Mouse (Mus musculus) myocyte (in vitro differentiated cells): ENCODE data around the gene Trp73. TPM values are rescaled to one million over a fixed set of nuclear protein-coding genes. Genes with fewer than 3 reads are reported as not detected.

ENCODE experiments used
- H3K27me3 ChIP-seq: one replicate; pipeline ENCODE4 v1.6.1; 2011; ENCODE audit not compliant: control insufficient read depth, insufficient read depth, insufficient read length
- H3K36me3 ChIP-seq: one replicate; pipeline ENCODE4 v1.6.1; 2011; ENCODE audit not compliant: control insufficient read depth, insufficient read depth
- H3K4me2 ChIP-seq: one replicate; pipeline ENCODE4 v1.6.1; 2011; ENCODE audit warnings: low read depth, control low read depth
- H3K4me3 ChIP-seq: one replicate; pipeline ENCODE4 v1.5.1; 2011; ENCODE audit warnings: mild to moderate bottlenecking, control low read depth, moderate library complexity
- H3K79me2 ChIP-seq: one replicate; pipeline ENCODE4 v1.6.1; 2011; ENCODE audit not compliant: control insufficient read depth, insufficient read depth
- H3ac ChIP-seq: one replicate; pipeline ENCODE4 v1.6.1; 2011; ENCODE audit not compliant: control insufficient read depth, insufficient read length
- CEBPB ChIP-seq: IDR thresholded peaks from 2 replicates; pipeline ENCODE4 v1.6.1; 2011; ENCODE audit warnings: mild to moderate bottlenecking, moderate library complexity; ENCODE audit not compliant: poor library complexity, insufficient read depth, severe bottlenecking
- E2F4 ChIP-seq: IDR thresholded peaks from one replicate; pipeline ENCODE4 v1.6.1; 2011; ENCODE audit warnings: mild to moderate bottlenecking, control low read depth, moderate library complexity; ENCODE audit not compliant: insufficient read depth
- MAX ChIP-seq: IDR thresholded peaks from one replicate; pipeline ENCODE4 v1.6.1; 2011; ENCODE audit warnings: low read depth, mild to moderate bottlenecking, control low read depth
- MYOD1 ChIP-seq, 3 experiments: IDR thresholded peaks; one replicate each; pipeline ENCODE4 v1.6.1; 2011; ENCODE audit warnings: control low read depth in 2 of 3, low read depth in 2 of 3, mild to moderate bottlenecking in 2 of 3, moderate library complexity in 1 of 3; ENCODE audit not compliant: insufficient read length in 2 of 3, control insufficient read depth in 1 of 3
- MYOG ChIP-seq, 3 experiments: IDR thresholded peaks; one replicate each; pipeline ENCODE4 v1.6.1; 2011; ENCODE audit warnings: control low read depth in 2 of 3, low read depth in 2 of 3, mild to moderate bottlenecking in 2 of 3; ENCODE audit not compliant: insufficient read length in 2 of 3, control insufficient read depth in 1 of 3, insufficient read depth in 1 of 3
- POLR2A ChIP-seq: IDR thresholded peaks from one replicate; pipeline ENCODE4 v1.6.1; 2011; ENCODE audit warnings: low read depth, mild to moderate bottlenecking, control low read depth, moderate library complexity; ENCODE audit not compliant: insufficient read length
- POLR2AphosphoS2 ChIP-seq: IDR thresholded peaks from one replicate; pipeline ENCODE4 v1.6.1; 2011; ENCODE audit warnings: low read depth, control low read depth; ENCODE audit not compliant: insufficient read length
- REST ChIP-seq: IDR thresholded peaks from one replicate; pipeline ENCODE4 v1.6.1; 2011; ENCODE audit warnings: mild to moderate bottlenecking, control low read depth, moderate library complexity; ENCODE audit not compliant: insufficient read depth, insufficient read length
- SRF ChIP-seq: IDR thresholded peaks from one replicate; pipeline ENCODE4 v1.6.1; 2011; ENCODE audit warnings: low read depth; ENCODE audit not compliant: control insufficient read depth, insufficient read length
- TCF12 ChIP-seq: IDR thresholded peaks from one replicate; pipeline ENCODE4 v1.6.1; 2011; ENCODE audit warnings: mild to moderate bottlenecking, control low read depth; ENCODE audit not compliant: poor library complexity, insufficient read depth, severe bottlenecking
- TCF3 ChIP-seq: IDR thresholded peaks from one replicate; pipeline ENCODE4 v1.6.1; 2011; ENCODE audit warnings: low read depth, control low read depth; ENCODE audit not compliant: insufficient read length
- USF1 ChIP-seq: IDR thresholded peaks from one replicate; pipeline ENCODE4 v1.6.1; 2011; ENCODE audit warnings: low read depth, mild to moderate bottlenecking, control low read depth, moderate library complexity
- polyA plus RNA-seq: library from polyadenylated mRNA; unstranded; fragments of >200 nt; fragmentation: generic; extraction: Trizol; gene quantifications from one replicate; pipeline ENCODE4 v1.2.1, GENCODE M21; 2012; ENCODE audit warnings: missing spikeins

Trp73 gene
- polyA plus RNA-seq, 1 experiment: not detected

GRCm38 (mm10) chr4:154118782-154119181 is 21.2 kb downstream of the Trp73 start:
- peaks cover 24% of the 10 kb centered on the region for H3K27me3 ChIP-seq
- no peak overlapping the region for H3K4me2 ChIP-seq
- no peak overlapping the region for H3K4me3 ChIP-seq
- no peak for TF ChIP-seq REST
- H3K36me3 ChIP-seq: no peaks in the 10 kb centered on the region
- H3ac ChIP-seq: no peak overlapping the region
- no peaks in the 10 kb centered on the region for H3K79me2 ChIP-seq

DNA sequence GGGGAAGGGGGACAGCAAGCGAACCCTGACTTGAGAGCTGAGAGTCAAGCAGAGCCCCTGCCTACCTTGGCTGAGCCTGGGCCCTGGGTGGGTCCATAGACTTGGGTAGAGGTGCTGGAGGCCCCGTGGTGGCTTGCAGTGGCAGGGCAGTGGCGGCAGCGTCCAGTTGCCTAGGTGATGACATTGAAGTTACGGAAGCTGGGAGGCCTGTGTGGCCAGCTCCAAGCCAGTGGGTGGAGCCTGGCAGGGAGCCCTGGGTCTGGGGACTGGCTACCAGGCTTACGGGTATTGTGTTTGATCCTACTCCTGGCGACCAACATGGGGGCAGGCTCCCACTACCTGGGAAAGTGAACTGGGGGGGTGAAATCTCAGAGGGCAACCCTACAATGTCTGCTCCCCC is 23.6 kb downstream of the Trp73 start:
- H3K4me2 ChIP-seq: no peak overlapping the region
- TF ChIP-seq POLR2A: no peak
- no peak for TF ChIP-seq TCF12
- TF ChIP-seq USF1: no peak
- TF ChIP-seq TCF3: no peak
- no peak for TF ChIP-seq REST
- no peak for TF ChIP-seq MYOG (IDR thresholded peaks at IDR 0.05; ENCODE audit: control insufficient read depth in 1 of 3, insufficient read depth in 1 of 3, insufficient read length in 2 of 3, low read depth in 2 of 3)
- TF ChIP-seq POLR2AphosphoS2: no peak
- TF ChIP-seq E2F4: no peak
- no peak overlapping the region for H3K4me3 ChIP-seq
- H3K27me3 ChIP-seq: peaks cover 16% of the 10 kb centered on the region
- H3K36me3 ChIP-seq: no peaks in the 10 kb centered on the region
- H3ac ChIP-seq: no peak overlapping the region
- no peaks in the 10 kb centered on the region for H3K79me2 ChIP-seq

DNA sequence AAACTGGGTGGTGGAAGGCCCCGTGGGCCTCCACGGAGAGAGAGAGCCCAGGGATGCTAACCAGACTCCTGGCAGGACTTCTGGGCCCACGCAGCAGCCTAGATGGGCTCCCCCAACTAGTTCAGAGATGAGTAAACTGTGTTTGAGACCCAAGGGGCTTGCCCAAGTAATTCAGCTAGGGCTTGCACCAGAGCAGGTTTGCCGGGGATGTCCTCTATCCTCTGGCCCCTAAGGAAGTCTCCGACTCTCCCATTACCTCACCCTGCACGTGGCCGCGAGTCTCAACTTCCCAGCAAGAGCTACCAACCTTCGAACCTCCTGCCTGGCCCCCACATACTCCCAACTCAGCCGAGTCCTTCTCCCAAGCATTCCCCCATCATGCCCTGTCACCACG is 30.2 kb downstream of the Trp73 start:
- Histone ChIP-seq H3K79me2 (no peaks in the 10 kb centered on the region), H3ac (no peak overlapping the region), H3K4me3 (no peak overlapping the region), H3K27me3 (peaks cover 29% of the 10 kb centered on the region), H3K36me3 (no peaks in the 10 kb centered on the region), H3K4me2 (no peak overlapping the region)
- TF ChIP-seq POLR2AphosphoS2 (no peak), MYOG (IDR thresholded peaks at IDR 0.05; ENCODE audit: control insufficient read depth in 1 of 3, insufficient read depth in 1 of 3, insufficient read length in 2 of 3, low read depth in 2 of 3) (no peak), TCF3 (no peak), TCF12 (no peak), SRF (no peak), REST (no peak), USF1 (no peak), E2F4 (no peak), POLR2A (no peak), MYOD1 (IDR thresholded peaks at IDR 0.05; ENCODE audit: control insufficient read depth in 1 of 3, insufficient read length in 2 of 3, low read depth in 2 of 3) (no peak), CEBPB (no peak), MAX (no peak)

- Histone ChIP-seq H3K79me2 (no peaks in the 10 kb centered on the region), H3ac (no peak overlapping the region), H3K36me3 (no peaks in the 10 kb centered on the region), H3K4me3 (no peak overlapping the region), H3K27me3 (peaks cover 29% of the 10 kb centered on the region), H3K4me2 (no peak overlapping the region)
- TF ChIP-seq POLR2A (no peak), E2F4 (no peak), TCF3 (no peak), SRF (no peak)
These were observed 30.7 kb downstream of the Trp73 start for GRCm38 (mm10) chr4:154109216-154109849.

DNA sequence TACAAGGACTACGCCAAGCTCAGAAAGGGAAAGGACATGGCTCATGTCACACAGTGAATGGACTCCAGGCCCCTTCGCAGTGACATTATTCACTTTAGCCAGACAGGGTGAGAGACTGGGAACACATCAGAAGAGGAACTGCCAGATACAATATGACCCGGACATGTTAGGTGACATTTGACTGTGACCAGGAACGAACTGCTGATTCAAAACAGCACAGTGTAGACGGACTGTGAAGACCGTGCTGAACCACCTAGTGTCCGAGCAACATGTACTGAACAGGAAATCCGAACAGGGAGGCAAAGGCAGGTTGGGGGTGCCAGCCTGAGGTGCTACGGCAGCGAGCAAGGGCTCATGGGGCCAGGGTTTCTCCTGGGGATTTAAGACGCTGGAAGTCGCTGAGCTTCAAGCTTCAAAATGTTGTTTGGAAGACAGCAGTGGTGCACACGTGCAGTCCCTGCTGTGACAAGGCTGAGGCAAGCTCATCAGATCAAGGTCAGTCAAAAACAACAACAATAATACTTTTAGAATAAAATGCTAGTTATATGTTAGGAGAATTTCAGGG is 33.4 kb downstream of the Trp73 start:
- Histone ChIP-seq H3K79me2 (no peaks in the 10 kb centered on the region), H3K4me3 (no peak overlapping the region), H3ac (no peak overlapping the region), H3K36me3 (no peaks in the 10 kb centered on the region), H3K27me3 (peaks cover 20% of the 10 kb centered on the region), H3K4me2 (no peak overlapping the region)
- no peak for TF ChIP-seq E2F4
- no peak for TF ChIP-seq POLR2AphosphoS2
- no peak for TF ChIP-seq TCF12
- no peak for TF ChIP-seq POLR2A
- no peak for TF ChIP-seq MYOD1 (IDR thresholded peaks at IDR 0.05; ENCODE audit: control insufficient read depth in 1 of 3, insufficient read length in 2 of 3, low read depth in 2 of 3)
- no peak for TF ChIP-seq MAX
- no peak for TF ChIP-seq SRF
- TF ChIP-seq USF1: no peak
- TF ChIP-seq TCF3: no peak
- no peak for TF ChIP-seq CEBPB
- TF ChIP-seq REST: no peak
- no peak for TF ChIP-seq MYOG (IDR thresholded peaks at IDR 0.05; ENCODE audit: control insufficient read depth in 1 of 3, insufficient read depth in 1 of 3, insufficient read length in 2 of 3, low read depth in 2 of 3)
